8 mouse cellular contexts compared by ENCODE assay signal in genomic region chr4:148742549-148743413, GRCm38 (mm10).
A peak's percentile ranks its signal among the peaks of the same experiment; 100 is the strongest.
DNase-seq lines count a peak whose midpoint lies in the region; ATAC-seq lines count a peak whose summit lies in the region.

No protein-coding gene starts in this region.

- 7% methylated on average over 33 of the region's 65 CpGs for WGBS in embryonic facial prominence, embryonic 14.5 days
- 6% methylated on average over 50 of the region's 65 CpGs for WGBS in heart, embryonic 11.5 days (ENCODE audit: insufficient replicate concordance)
- 4% methylated on average over 62 of the region's 65 CpGs for WGBS in kidney, embryonic 15.5 days
- 2% methylated on average over 61 of the region's 65 CpGs for WGBS in limb, embryonic 15.5 days
- 4% methylated on average over 49 of the region's 65 CpGs for WGBS in midbrain, embryonic 16.5 days

- no peaks in the 10 kb centered on the region for H3K36me3 ChIP-seq in embryonic facial prominence, embryonic 14.5 days (ENCODE audit: control insufficient read depth, insufficient read depth, low read length)
- H3K36me3 ChIP-seq in heart, embryonic 11.5 days (ENCODE audit: control insufficient read depth, insufficient read depth, low read length) = no peaks in the 10 kb centered on the region
- H3K36me3 ChIP-seq in kidney, embryonic 15.5 days = no peaks in the 10 kb centered on the region
- no peaks in the 10 kb centered on the region for H3K36me3 ChIP-seq in limb, embryonic 15.5 days
- H3K36me3 ChIP-seq in midbrain, embryonic 16.5 days (ENCODE audit: control insufficient read depth, insufficient read depth, low read length) = no peaks in the 10 kb centered on the region

- H3K4me1 ChIP-seq in embryonic facial prominence, embryonic 14.5 days (ENCODE audit: control insufficient read depth, insufficient read depth, low read length) = peaks cover 6% of the 10 kb centered on the region; the same call in 1 of the 2 replicates
- peaks cover 38% of the 10 kb centered on the region for H3K4me1 ChIP-seq in heart, embryonic 11.5 days (ENCODE audit: control insufficient read depth, insufficient read depth, low read length)
- peaks cover 29% of the 10 kb centered on the region for H3K4me1 ChIP-seq in kidney, embryonic 15.5 days
- H3K4me1 ChIP-seq in limb, embryonic 15.5 days = peaks cover 18% of the 10 kb centered on the region
- peaks cover 11% of the 10 kb centered on the region for H3K4me1 ChIP-seq in midbrain, embryonic 16.5 days (ENCODE audit: control insufficient read depth, insufficient read depth, low read length)

- peak overlapping the region; percentile 60 for H3K9ac ChIP-seq in embryonic facial prominence, embryonic 14.5 days (ENCODE audit: low read depth, low read length)
- peak overlapping the region; percentile 78 for H3K9ac ChIP-seq in heart, embryonic 11.5 days (ENCODE audit: low read depth, low read length)
- H3K9ac ChIP-seq in kidney, embryonic 15.5 days = peak overlapping the region; percentile 61
- H3K9ac ChIP-seq in limb, embryonic 15.5 days = peak overlapping the region; percentile 23
- H3K9ac ChIP-seq in midbrain, embryonic 16.5 days (ENCODE audit: low read depth, low read length) = peak overlapping the region; percentile 74

- peak overlapping the region; percentile 95 for H3K4me2 ChIP-seq in embryonic facial prominence, embryonic 14.5 days (ENCODE audit: low read depth, low read length)
- H3K4me2 ChIP-seq in heart, embryonic 11.5 days = peak overlapping the region; percentile 93
- H3K4me2 ChIP-seq in kidney, embryonic 15.5 days = peak overlapping the region; percentile 97
- H3K4me2 ChIP-seq in limb, embryonic 15.5 days = peak overlapping the region; percentile 93
- peak overlapping the region; percentile 88 for H3K4me2 ChIP-seq in midbrain, embryonic 16.5 days (ENCODE audit: low read length)

- ATAC-seq in embryonic facial prominence, embryonic 14.5 days (ENCODE audit: low read depth) = peak; percentile 72
- ATAC-seq in heart, embryonic 11.5 days (replicated peaks; ENCODE audit: insufficient number of reproducible peaks, low FRiP score, low TSS enrichment) = 0 out of 2 replicates have a peak, but pooled peaks have one; percentile 46
- ATAC-seq in kidney, embryonic 15.5 days (replicated peaks; ENCODE audit: low FRiP score) = peak; percentile 50; the same call in 1 of the 2 replicates
- ATAC-seq in limb, embryonic 15.5 days (ENCODE audit: insufficient number of reproducible peaks, low FRiP score, low TSS enrichment, low read depth) = no peak; the same call in 1 of the 2 replicates
- peak; percentile 80 for ATAC-seq in midbrain, embryonic 16.5 days

- H3K27ac ChIP-seq in embryonic facial prominence, embryonic 14.5 days (replicated peaks; ENCODE audit: low read depth, low read length) = no peak overlapping the region
- no peak overlapping the region for H3K27ac ChIP-seq in heart, embryonic 11.5 days (ENCODE audit: low read depth, low read length)
- H3K27ac ChIP-seq in kidney, embryonic 15.5 days = no peak overlapping the region
- no peak overlapping the region for H3K27ac ChIP-seq in limb, embryonic 15.5 days
- H3K27ac ChIP-seq in midbrain, embryonic 16.5 days (ENCODE audit: low read length) = no peak overlapping the region

- H3K9me3 ChIP-seq in embryonic facial prominence, embryonic 14.5 days (ENCODE audit: control insufficient read depth, low read length) = no peaks in the 10 kb centered on the region
- H3K9me3 ChIP-seq in heart, embryonic 11.5 days (replicated peaks; ENCODE audit: control insufficient read depth, low read length) = no peaks in the 10 kb centered on the region
- H3K9me3 ChIP-seq in kidney, embryonic 15.5 days (replicated peaks) = no peaks in the 10 kb centered on the region
- H3K9me3 ChIP-seq in limb, embryonic 15.5 days = no peaks in the 10 kb centered on the region
- no peaks in the 10 kb centered on the region for H3K9me3 ChIP-seq in midbrain, embryonic 16.5 days (replicated peaks; ENCODE audit: control insufficient read depth, low read length, poor library complexity, severe bottlenecking)

- H3K27me3 ChIP-seq in embryonic facial prominence, embryonic 14.5 days (replicated peaks; ENCODE audit: control insufficient read depth, insufficient read depth, low read length) = peaks cover 39% of the 10 kb centered on the region
- peaks cover 10% of the 10 kb centered on the region; the same call in 1 of the 2 replicates for H3K27me3 ChIP-seq in heart, embryonic 11.5 days (ENCODE audit: control insufficient read depth, insufficient read depth, low read length)
- peaks cover 40% of the 10 kb centered on the region for H3K27me3 ChIP-seq in kidney, embryonic 15.5 days
- peaks cover 56% of the 10 kb centered on the region for H3K27me3 ChIP-seq in limb, embryonic 15.5 days
- peaks cover 5% of the 10 kb centered on the region for H3K27me3 ChIP-seq in midbrain, embryonic 16.5 days (ENCODE audit: control insufficient read depth, insufficient read depth, low read depth, low read length)

- peak; percentile 70 for DNase-seq in 3134 (ENCODE audit: extremely low read depth, insufficient read length, low spot score)
- DNase-seq in adrenal gland, postnatal 36 days = peak; percentile 80 to 85
- DNase-seq in embryonic facial prominence, embryonic 14.5 days (ENCODE audit: low spot score) = peak; percentile 69
- DNase-seq in spleen, postnatal 10 days (ENCODE audit: low spot score in 2 of 2) = peak; percentile 49 to 74

- H3K4me3 ChIP-seq in embryonic facial prominence, embryonic 14.5 days (ENCODE audit: low read depth, low read length) = peak overlapping the region; percentile 49
- H3K4me3 ChIP-seq in heart, embryonic 11.5 days (ENCODE audit: low read depth, low read length) = peak overlapping the region; percentile 56
- H3K4me3 ChIP-seq in kidney, embryonic 15.5 days (replicated peaks) = peak overlapping the region; percentile 56
- H3K4me3 ChIP-seq in limb, embryonic 15.5 days = peak overlapping the region; percentile 48
- peak overlapping the region; percentile 51 for H3K4me3 ChIP-seq in midbrain, embryonic 16.5 days (ENCODE audit: low read depth, low read length)

Comparison
In these comparisons a context has a peak if more than half of its experiments do, and no peak if none do; other contexts are left out.
1. H3K9ac ChIP-seq: peak in every context shown above with its lines; median percentile 78 in heart, embryonic 11.5 days; 74 in midbrain, embryonic 16.5 days; 61 in kidney, embryonic 15.5 days; 60 in embryonic facial prominence, embryonic 14.5 days; 23 in limb, embryonic 15.5 days.